Mouse (Mus musculus) cerebellum, postnatal 36 days (tissue): ENCODE data around the gene Gm3542.
"Not testable (repeated sequence)": the region's sequence is repeated elsewhere in the genome, so short reads cannot be mapped to it uniquely, and the experiment has no call there.

ENCODE experiments used
- DNase-seq, 2 experiments: peaks; one replicate each; pipeline ENCODE4 v3.0.0; 2021 to 2022; ENCODE audit warnings: mixed read lengths in 2 of 2

The Gm3542 gene

DNA sequence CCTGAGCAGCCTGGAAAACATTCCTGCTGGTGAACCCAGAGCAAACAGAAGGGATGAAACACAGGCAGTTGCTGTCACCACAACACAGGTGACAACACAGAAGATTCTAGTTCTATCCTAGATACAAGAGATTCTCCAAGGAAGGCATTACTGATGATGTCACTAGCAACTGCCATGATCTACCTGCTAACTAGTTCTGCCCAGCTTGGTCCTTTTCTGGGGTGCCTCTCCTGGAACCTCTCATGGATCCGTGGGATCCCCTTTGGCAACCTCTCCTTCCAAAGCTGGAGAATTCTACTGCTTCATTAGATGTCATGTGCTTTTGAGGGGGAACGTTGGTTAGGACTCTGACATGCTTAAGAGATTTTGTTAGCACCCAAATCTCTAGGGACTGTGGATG is at the start of gene Gm3542:
Gene Gm3542 (minus strand): TSS at position 101 of the 400 bp plus-strand sequence.
- not testable (repeated sequence) for DNase-seq
